Mouse (Mus musculus) cerebellum, adult 9-11 months (tissue): ENCODE data around the gene Ier5.

Source experiments
- DNase-seq: peaks from one replicate; pipeline ENCODE4 v3.0.0; 2022

Gene Ier5

DNA sequence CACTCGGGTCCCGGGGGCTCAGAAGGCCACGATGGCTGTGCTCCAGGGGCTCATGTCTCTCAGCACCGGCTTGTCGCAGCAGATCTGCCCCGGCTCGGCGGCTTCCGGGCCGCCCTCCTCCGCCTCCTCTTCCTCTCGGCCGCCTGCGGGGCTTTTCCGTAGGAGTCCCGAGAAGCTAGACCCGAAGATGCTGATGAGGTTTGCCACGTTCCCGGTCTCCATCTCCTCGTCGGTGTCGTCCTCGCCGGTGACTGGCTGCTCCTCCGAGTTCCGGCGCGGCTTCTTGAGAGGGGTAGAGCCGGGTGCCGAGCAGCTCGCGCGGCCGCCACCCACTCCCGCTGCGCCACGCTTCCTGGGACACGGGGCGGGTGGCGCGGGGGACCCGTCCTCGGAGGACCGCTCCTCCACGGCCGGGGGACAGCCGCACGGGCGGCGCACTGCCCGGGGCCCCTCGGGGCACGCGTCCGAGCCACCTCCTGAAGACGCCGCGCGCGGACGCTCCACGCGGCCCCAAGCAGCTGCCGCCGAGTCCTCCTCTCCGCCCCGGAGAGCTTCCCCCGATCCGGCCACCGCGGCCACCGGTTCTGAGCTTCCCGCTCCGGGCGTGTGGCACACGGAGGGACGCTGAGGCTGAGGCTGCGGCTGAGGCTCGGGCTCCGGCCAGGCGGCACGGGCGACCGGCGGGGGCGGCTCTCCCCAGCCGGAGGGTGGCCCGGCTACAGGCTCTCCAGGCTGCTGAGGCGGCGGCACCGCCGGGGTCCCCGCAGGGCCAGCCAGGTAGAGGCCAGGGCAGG, 753 bp downstream of the Ier5 start:
- peak; percentile 60 for DNase-seq

GRCm38 (mm10) chr1:155097931-155098485, 1.4 kb downstream of the Ier5 start:
- no peak for DNase-seq

- DNase-seq = no peak
Observed at GRCm38 (mm10) chr1:155097354-155097753, 2.1 kb downstream of the Ier5 start.

- DNase-seq = no peak
Observed at GRCm38 (mm10) chr1:155096620-155097261, 2.7 kb downstream of the Ier5 start.

DNA sequence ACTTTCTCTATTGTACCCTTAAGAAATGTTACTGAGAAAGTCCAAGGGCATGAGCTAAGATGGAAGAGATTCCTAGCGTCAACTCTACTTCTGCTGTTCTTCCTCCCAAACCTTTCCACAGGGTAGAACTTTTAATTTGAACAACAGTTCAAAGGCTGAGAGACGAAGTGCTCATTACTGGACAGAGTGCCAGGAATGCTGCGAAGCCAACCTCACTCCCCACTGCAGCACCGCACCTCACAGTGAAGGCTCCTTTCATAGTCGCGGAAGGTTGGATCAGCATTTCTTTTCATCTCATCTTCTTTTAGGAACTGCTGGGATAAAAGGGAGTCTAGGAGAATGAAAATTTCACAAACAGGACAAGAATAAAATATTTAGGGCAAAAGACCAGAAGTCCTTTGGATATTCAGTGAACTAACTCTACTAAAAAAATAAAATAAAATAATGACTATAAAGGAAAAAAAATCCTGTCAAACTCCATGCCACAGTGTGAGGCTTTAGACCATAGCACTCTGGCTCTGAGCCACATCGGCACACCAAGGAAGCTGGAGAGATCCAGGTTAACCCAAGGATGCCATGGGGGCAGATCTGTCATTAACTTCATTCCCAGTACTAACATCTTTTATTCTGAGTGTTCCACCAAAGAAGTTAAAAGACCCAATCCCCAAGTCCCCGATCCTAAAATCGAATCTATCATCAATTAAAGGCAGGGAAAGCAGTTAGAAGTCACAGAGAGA, 5.3 kb downstream of the Ier5 start:
- DNase-seq = no peak

- no peak for DNase-seq
Observed at GRCm38 (mm10) chr1:155093145-155093791, 6.2 kb downstream of the Ier5 start.

DNA sequence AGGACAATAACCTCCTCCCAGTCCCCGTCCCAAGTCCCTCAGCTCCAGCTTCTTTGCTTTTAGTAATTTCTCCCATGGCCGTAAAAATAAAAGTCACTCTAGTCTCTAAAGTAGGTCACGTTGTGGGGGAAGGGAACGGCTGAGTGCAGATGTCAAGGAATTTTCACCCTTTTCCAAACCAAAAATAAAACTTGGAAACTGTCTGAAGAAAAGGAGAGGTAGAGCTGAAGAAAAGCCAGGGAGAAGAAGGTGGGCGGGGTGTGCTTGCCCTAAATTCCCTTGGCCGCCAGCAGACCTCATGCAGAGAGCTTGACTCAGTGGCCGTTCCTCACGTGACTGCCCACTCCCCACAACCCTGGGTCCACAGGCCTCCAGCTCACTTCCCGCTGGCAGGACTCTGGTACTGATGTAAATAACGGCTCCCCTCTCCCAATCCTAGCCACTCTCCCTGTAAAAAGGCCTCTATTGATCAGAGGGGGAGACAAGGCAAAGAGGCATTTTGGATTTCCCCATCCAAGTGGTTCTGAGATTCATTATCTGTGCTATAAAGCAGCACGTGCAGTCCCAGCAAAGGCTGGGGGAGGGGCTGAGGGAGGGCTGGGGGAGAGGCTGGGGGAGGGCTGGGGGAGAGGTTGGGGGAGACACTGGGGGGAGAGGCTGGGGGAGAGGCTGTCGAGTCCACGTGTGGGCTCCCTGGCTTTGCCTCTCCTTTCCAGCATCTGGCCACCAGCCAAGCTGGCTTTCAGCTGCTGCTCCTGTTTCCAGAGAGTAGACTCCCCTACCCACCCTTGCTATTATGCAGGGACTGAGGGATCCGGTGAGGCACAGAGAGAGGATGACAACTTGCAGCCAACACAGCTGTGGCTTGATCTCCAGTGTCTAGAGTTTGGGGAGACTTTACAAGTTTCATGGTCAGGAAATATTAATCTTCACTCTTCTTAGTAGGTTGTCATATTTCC, 7.3 kb downstream of the Ier5 start:
- peak; percentile 47 for DNase-seq

DNA sequence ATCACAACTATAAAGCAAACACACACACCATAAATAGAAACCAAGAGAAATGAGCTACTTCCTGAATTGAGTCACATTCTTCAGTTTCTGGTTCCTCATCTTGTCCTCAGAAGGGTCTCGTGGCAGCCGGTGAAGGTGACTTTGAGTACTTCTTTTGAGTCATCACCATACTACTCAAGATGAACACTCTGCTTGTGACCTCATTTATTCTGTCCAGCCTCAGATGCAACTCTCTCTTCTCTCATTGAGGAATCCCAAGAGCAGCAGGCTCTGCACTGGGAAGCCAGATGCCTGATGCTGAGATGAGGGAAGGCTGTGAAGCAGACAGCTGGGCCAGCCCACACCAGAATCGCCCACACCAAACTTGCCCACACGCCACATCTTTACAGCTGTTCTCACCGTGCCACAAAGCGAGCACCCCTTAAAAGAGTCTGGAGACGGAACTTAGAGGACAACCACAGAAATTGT, 8.0 kb downstream of the Ier5 start:
- DNase-seq = no peak

- no peak for DNase-seq
Observed at GRCm38 (mm10) chr1:155090736-155091135, 8.7 kb downstream of the Ier5 start.

DNA sequence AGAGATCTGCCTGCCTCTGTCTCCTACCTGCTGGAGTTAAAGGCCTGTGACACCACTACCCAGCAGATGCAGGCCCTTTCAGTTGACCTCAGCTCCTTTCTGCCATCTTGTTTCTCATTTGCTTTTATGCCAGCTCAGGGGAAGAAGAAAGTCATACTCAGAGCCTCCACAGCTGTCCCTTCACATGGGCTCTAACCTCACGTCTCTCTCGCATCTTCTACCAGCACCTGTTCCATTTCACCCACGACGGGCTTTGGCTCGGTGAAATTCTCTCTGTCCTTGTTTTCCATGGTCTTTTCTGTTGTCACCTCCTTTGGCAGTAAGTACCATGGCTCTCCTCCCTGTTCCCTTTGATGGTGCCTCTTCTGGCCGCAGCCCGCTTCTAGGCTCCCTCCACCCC, 9.1 kb downstream of the Ier5 start:
- no peak for DNase-seq

GRCm38 (mm10) chr1:155088847-155089603, 10.4 kb downstream of the Ier5 start:
- no peak for DNase-seq

- DNase-seq = no peak
Observed at GRCm38 (mm10) chr1:155088046-155088445, 11.4 kb downstream of the Ier5 start.

DNA sequence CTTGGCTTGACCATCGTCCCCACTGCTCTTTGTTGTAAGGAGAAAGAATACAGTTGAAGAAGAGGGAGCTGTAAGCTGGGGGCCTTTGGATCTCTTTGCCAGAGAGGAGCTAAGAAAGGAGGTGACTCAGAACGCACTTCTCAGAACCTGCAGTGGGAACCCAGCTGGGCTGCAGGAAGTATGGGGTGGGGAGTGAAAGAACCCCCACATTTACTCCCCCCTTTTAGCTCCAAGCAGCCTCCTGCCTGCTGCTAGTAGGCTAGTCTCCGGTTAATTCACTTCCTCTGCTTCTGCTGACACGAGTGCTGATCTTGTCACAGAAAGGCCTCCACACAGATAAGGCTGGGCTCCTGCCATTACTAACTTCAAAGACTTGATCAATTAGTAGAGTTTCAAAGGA, 12.5 kb downstream of the Ier5 start:
- no peak for DNase-seq

DNA sequence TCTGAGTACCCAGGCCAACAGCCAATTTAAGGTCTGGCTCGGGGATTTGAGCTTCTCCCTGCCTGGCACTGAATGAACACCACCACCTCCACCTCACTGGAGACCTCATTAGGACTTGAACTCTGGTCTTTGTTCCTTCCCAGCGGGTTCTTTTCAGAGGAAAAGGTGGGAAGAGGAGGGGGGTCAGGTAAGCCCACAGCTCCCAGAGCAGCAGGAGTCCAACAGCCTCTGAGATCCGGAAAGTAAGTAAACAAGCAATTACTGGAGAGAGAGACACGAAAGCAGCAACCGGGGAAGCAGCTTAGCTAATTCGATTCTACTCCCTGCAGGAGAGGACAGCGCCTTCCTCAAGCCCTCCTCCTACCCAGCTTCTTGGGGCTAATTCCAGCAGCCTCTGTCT, 13.0 kb downstream of the Ier5 start:
- no peak for DNase-seq

DNA sequence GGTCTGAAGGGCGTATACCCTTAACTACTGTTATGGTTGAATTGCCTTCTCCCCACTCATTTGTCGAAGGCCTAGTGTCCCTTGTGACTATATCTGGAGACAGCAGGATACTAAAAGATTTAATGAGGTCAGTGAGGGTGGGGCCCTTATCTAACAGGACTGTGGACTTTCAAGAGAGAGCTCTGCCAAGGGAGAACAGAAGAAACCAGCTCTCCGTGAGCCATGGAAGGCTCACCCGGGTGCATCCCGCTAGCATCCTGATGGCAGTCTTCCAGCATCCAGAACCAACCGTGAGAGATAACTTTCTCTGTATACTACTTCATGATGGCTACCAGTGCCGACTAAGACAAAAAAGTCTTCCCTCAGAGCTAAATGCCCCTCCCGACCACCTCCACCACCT, 14.6 kb downstream of the Ier5 start:
- DNase-seq = peak; percentile 39

GRCm38 (mm10) chr1:155083271-155084265, 15.9 kb downstream of the Ier5 start:
- peak; percentile 85 for DNase-seq

DNA sequence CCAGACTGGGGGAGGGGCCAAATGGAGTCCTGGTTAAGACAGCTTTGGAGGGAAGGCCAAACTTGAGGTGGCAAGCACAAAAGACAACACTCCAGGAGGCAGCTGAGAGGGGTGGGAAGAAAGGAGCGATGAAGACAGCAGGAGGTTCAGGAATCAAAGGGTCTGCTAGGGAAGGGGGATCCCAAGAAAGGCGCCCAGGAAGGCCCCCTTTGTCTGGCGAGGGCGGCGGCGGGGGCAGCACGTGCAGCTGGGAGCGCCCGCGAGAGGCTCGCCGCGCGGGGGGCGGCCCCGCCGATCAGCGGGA, 16.5 kb downstream of the Ier5 start:
- DNase-seq = no peak

- DNase-seq = no peak
Observed at GRCm38 (mm10) chr1:155082158-155082964, 17.1 kb downstream of the Ier5 start.

DNA sequence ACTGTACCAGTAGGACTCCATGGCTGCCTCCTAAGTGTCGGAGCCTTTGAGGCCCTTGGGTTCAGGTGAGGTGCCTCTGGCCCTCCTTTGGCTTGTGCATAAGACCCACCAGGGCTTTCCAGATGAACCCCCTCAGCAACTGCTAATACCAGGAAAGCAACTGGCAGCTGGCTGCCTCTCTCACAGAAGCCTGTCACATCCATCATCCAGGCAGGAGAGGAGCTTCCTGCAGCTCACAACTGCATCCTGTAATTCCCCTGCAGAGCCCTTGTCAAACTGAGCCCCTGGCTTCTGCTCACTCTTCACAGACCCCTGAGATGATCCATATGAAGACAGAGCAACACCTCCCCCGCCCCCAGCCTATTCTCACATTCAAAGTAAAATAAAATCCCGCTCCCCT, 21.8 kb downstream of the Ier5 start:
- no peak for DNase-seq
